Mouse (Mus musculus): Measurements from ENCODE around the gene Ube2g1. TPM values are rescaled to one million over a fixed set of nuclear protein-coding genes. Genes with fewer than 3 reads are reported as not detected.

The Ube2g1 gene
- polyA plus RNA-seq, 1 experiment from 2014 or later: 76.2 TPM

DNA sequence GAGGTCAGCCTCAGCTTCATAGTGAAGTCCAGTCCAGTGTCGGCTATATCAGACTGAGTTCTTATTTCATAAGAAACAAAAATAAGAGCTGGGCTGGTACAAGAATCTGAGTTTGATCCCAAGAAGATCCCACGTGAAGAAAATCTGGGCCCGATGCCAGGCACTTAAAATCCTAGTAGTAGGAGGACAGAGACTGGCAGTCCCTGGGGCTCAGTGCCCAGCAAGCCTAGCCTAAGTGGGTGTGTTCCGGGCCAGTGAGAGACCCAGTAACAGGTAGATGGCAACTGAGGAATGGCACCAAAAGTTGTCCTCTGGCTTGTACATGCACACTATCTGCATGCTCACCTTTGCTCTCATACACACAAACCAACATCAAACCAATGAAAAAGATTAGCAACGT is 105.6 kb downstream of the Ube2g1 start:
- no peak overlapping the region for H3K4me3 ChIP-seq (replicated peaks)
- no peaks in the 10 kb centered on the region for H3K4me1 ChIP-seq
- no peak overlapping the region for H3K27ac ChIP-seq (replicated peaks)
- no peak for ATAC-seq (ENCODE audit: low FRiP score)
- no peak overlapping the region for H3K9ac ChIP-seq (replicated peaks)
- H3K4me2 ChIP-seq: no peak overlapping the region
- peaks cover 26% of the 10 kb centered on the region for H3K36me3 ChIP-seq
- 88% methylated on average over 5 of the region's 5 CpGs for WGBS
- no peaks in the 10 kb centered on the region for H3K27me3 ChIP-seq (replicated peaks)
- no peaks in the 10 kb centered on the region for H3K9me3 ChIP-seq (replicated peaks)

DNA sequence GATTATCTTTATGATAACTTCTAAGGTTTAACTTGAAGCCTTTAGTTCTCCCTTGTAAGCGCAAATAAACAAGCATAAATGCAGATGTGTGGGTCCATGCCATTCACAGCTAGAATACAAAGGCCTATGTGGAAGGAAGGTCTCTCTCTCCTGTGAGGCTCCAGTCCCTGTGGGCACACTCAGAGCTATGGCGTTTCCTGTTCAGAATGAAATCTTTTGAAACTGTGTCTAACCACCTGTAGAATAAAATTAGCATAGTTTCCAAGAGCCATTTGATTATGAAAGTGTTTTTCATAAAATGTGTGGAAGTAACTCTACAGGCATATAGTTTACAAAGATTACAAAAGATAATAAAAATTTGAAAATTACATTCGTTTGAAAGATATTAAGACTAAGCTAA is 111.1 kb downstream of the Ube2g1 start:
- Histone ChIP-seq H3K9ac (replicated peaks) (no peak overlapping the region), H3K36me3 (peaks cover 18% of the 10 kb centered on the region), H3K4me2 (no peak overlapping the region), H3K9me3 (replicated peaks) (no peaks in the 10 kb centered on the region), H3K27ac (replicated peaks) (no peak overlapping the region), H3K4me3 (replicated peaks) (no peak overlapping the region), H3K27me3 (replicated peaks) (no peaks in the 10 kb centered on the region), H3K4me1 (no peaks in the 10 kb centered on the region)
- 86% methylated on average over 3 of the region's 3 CpGs for WGBS
- no peak for ATAC-seq (ENCODE audit: low FRiP score)

DNA sequence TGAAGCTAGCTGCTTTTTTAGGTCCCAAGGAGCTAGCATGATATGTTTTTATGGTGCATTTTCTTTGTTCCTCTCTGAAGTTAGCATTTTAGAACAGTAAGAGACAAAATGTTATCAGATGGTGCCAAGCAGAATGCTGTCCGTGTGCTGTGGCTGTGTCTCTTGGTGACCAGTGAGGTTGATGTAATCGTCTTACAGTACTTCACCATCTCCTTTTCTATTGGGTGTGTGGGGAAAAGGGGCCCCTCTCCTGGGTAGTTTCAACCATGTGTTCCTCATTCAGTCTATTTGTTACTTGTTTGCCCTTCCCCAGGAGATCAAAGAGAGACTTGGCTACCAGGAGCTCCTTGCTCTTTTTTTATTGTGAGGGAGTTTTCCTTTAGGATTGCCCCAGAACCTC is 116.1 kb downstream of the Ube2g1 start:
- WGBS: 39% methylated on average over 2 of the region's 2 CpGs
- ATAC-seq (ENCODE audit: low FRiP score): no peak
- Histone ChIP-seq H3K36me3 (peaks cover 4% of the 10 kb centered on the region), H3K4me1 (no peaks in the 10 kb centered on the region), H3K27me3 (replicated peaks) (no peaks in the 10 kb centered on the region), H3K9ac (replicated peaks) (no peak overlapping the region), H3K9me3 (replicated peaks) (no peaks in the 10 kb centered on the region), H3K27ac (replicated peaks) (no peak overlapping the region), H3K4me3 (replicated peaks) (no peak overlapping the region), H3K4me2 (no peak overlapping the region)

DNA sequence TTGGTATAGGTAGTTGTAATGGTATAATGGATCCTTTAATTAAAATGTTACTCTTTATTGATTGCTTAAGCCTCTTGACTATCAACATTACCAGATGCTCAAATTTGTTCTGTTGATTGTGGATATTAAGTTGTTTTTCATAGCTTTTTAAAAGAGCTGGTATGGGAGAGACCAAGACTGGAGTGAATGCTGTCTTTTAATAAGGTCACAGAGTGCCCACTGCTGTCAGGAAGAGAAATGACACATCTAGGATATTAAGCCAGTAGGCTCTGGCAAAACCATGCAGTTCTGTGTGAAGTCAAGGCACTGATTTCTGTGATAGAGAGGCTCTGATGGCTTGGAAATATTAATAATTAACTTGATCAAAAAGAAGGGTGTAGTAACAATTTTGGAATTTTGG is 116.8 kb downstream of the Ube2g1 start:
- Histone ChIP-seq H3K9me3 (replicated peaks) (no peaks in the 10 kb centered on the region), H3K9ac (replicated peaks) (no peak overlapping the region), H3K4me2 (no peak overlapping the region), H3K4me1 (no peaks in the 10 kb centered on the region), H3K36me3 (peaks cover 6% of the 10 kb centered on the region), H3K27ac (replicated peaks) (no peak overlapping the region), H3K27me3 (replicated peaks) (no peaks in the 10 kb centered on the region), H3K4me3 (replicated peaks) (no peak overlapping the region)
- ATAC-seq (ENCODE audit: low FRiP score): no peak

DNA sequence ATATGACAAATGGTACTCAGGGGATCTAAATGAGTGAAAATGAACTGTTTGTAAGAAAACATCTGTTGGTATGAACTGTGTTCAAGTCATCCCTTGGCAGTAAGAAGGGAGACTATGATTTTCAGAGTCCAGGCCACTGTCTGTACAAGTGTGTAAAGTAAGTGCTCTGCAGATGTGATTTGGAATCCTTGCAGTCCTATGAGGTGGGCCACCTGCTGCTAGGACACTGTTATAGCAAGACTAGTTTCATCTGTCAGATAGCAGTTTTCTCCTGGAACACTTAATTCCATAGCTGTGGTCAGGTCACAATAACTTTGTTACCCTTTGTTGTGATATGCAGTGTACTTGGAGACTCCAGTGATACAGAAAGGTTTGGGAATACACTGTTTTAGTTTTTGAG is 118.9 kb downstream of the Ube2g1 start:
- no peak overlapping the region for H3K27ac ChIP-seq (replicated peaks)
- no peak for ATAC-seq (ENCODE audit: low FRiP score)
- no peaks in the 10 kb centered on the region for H3K27me3 ChIP-seq (replicated peaks)
- no peaks in the 10 kb centered on the region for H3K4me1 ChIP-seq
- peaks cover 26% of the 10 kb centered on the region for H3K36me3 ChIP-seq
- H3K4me3 ChIP-seq (replicated peaks): no peak overlapping the region
- no peak overlapping the region for H3K9ac ChIP-seq (replicated peaks)
- no peaks in the 10 kb centered on the region for H3K9me3 ChIP-seq (replicated peaks)
- no peak overlapping the region for H3K4me2 ChIP-seq

DNA sequence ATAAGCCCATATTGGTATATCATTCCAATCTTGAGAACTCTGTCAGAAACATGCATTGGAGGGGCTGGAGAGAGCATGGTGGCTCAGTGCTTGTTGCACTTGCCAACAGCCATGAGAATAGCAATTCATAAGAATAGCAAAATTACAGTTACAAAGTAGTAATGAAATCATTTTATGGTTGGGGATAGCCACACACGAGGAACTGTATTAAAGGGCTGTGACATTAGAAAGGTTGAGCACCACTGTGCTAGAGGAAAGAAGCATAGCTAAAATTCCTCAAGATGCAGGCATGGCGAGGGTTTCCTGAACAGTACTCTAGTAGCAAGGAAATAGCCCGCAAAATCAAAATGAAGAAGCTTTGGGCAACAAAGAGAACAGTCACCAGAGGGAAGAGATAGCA is 126.7 kb downstream of the Ube2g1 start:
- peaks cover 58% of the 10 kb centered on the region for H3K36me3 ChIP-seq
- no peak overlapping the region for H3K9ac ChIP-seq (replicated peaks)
- no peaks in the 10 kb centered on the region for H3K9me3 ChIP-seq (replicated peaks)
- H3K4me2 ChIP-seq: no peak overlapping the region
- H3K27me3 ChIP-seq (replicated peaks): no peaks in the 10 kb centered on the region
- no peaks in the 10 kb centered on the region for H3K4me1 ChIP-seq
- no peak for ATAC-seq (ENCODE audit: low FRiP score)
- 89% methylated on average over 3 of the region's 3 CpGs for WGBS
- H3K27ac ChIP-seq (replicated peaks): no peak overlapping the region
- H3K4me3 ChIP-seq (replicated peaks): no peak overlapping the region

DNA sequence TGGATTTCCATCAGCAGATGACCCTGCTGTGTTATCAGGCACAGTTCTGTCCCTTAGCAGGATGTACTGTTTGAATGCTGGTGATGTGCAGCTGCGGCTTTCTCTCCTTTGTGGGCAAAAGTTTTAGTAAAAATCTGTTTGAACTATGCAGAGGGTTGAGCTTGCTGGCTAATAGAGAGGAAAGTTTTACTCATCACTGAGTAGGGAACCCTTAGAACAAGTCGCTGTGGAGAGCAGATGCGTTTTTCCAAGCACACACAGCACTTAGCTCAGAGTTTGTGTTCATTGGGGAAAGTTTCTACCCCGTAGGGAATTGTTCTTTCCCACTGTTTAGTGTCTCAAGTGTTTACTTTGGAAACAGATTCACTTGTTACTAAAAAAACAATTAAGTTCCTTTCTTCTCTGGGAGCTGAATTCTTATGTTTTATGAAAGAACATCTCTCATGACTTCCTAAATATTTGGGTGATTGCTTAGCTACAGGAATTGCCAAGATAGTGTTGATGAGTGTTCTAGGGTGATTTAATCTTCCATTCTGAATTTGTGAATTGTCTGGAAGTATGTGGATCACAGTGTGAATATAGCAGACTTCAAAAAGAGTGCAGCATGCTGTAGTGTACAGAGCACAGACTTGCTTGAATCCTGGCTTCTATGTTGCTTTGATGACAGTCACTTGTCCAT is 127.9 kb downstream of the Ube2g1 start:
- Histone ChIP-seq H3K36me3 (peaks cover 58% of the 10 kb centered on the region), H3K4me3 (replicated peaks) (no peak overlapping the region), H3K27ac (replicated peaks) (no peak overlapping the region), H3K27me3 (replicated peaks) (no peaks in the 10 kb centered on the region), H3K4me2 (no peak overlapping the region), H3K4me1 (no peaks in the 10 kb centered on the region), H3K9ac (replicated peaks) (no peak overlapping the region), H3K9me3 (replicated peaks) (no peaks in the 10 kb centered on the region)
- no peak for ATAC-seq (ENCODE audit: low FRiP score)
- WGBS: 86% methylated on average over 4 of the region's 4 CpGs

DNA sequence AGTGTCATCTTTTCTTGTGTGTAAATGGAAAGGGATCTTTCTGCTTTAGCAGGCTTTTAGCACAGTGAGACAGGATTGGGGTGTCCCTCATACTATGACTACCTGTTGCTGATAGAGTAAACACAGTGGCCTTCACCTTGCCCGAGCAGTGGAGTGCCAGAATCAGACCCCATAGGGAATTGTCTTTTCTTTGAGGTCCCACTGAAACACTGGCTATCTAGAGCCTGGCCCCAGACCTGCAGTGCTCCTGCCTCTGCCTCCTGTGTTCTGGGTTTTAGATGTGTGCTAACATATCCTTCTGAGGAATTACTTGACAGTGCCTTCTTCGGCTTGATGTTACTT is 128.4 kb downstream of the Ube2g1 start:
- H3K4me1 ChIP-seq: no peaks in the 10 kb centered on the region
- no peaks in the 10 kb centered on the region for H3K9me3 ChIP-seq (replicated peaks)
- no peak overlapping the region for H3K9ac ChIP-seq (replicated peaks)
- H3K36me3 ChIP-seq: peaks cover 58% of the 10 kb centered on the region
- no peak for ATAC-seq (ENCODE audit: low FRiP score)
- no peak overlapping the region for H3K4me2 ChIP-seq
- no peaks in the 10 kb centered on the region for H3K27me3 ChIP-seq (replicated peaks)
- H3K27ac ChIP-seq (replicated peaks): no peak overlapping the region
- 79% methylated on average over 2 of the region's 2 CpGs for WGBS
- no peak overlapping the region for H3K4me3 ChIP-seq (replicated peaks)

Small RNA genes lying within 50 kb of the gene (microRNA-seq; reads per million reads assigned to microRNA genes)
- gene Gm25678: not detected

Other genes starting within 250 kb of the Ube2g1 start
- 4.6 and 5.9 TPM in 2 replicates for gene Tekt1, start 244.8 kb upstream of the Ube2g1 start, polyA plus RNA-seq (2015; fragmentation: Nextera tagmentation; extraction: Ambion mirVana)
- 10.2 and 16.1 TPM in 2 replicates for gene Smtnl2, start 195.6 kb upstream of the Ube2g1 start, polyA plus RNA-seq (2015; fragmentation: Nextera tagmentation; extraction: Ambion mirVana)
- gene Ggt6, start 171.8 kb upstream of the Ube2g1 start, polyA plus RNA-seq (2015; fragmentation: Nextera tagmentation; extraction: Ambion mirVana): 1.2 TPM in 1 of 2 replicates, not detected in the other
- gene Mybbp1a, start 165.9 kb upstream of the Ube2g1 start, polyA plus RNA-seq (2015; fragmentation: Nextera tagmentation; extraction: Ambion mirVana): 63.1 and 82.7 TPM in 2 replicates
- 9.4 and 12.6 TPM in 2 replicates for gene Spns2, start 117.4 kb upstream of the Ube2g1 start, polyA plus RNA-seq (2015; fragmentation: Nextera tagmentation; extraction: Ambion mirVana)
- 0.06 and 1.1 TPM in 2 replicates for gene Spns3, start 56.8 kb upstream of the Ube2g1 start, polyA plus RNA-seq (2015; fragmentation: Nextera tagmentation; extraction: Ambion mirVana)
- 19.0 and 19.7 TPM in 2 replicates for gene Ankfy1, start 82.7 kb downstream of the Ube2g1 start, polyA plus RNA-seq (2015; fragmentation: Nextera tagmentation; extraction: Ambion mirVana)
- 8.4 and 9.0 TPM in 2 replicates for gene Cyb5d2, start 188.9 kb downstream of the Ube2g1 start, polyA plus RNA-seq (2015; fragmentation: Nextera tagmentation; extraction: Ambion mirVana)
- 12.7 and 12.8 TPM in 2 replicates for gene Zzef1, start 188.9 kb downstream of the Ube2g1 start, polyA plus RNA-seq (2015; fragmentation: Nextera tagmentation; extraction: Ambion mirVana)